Mouse (Mus musculus): ENCODE measurements at regions not wholly inside any gene's neighbourhood (a gene's known extent, or its start where the extent isn't known, plus 50 kb on each side); places are given as distances from the start of the nearest gene placed in this dataset.
"Not testable (repeated sequence)": the region's sequence is repeated elsewhere in the genome, so short reads cannot be mapped to it uniquely, and the experiment has no call there.

- no peak for DNase-seq (ENCODE audit: low spot score in 2 of 2)
These were observed 55.5 kb downstream of the Zfp281 start for GRCm38 (mm10) chr1:136680173-136680572.

GRCm38 (mm10) chr1:136682311-136682710 lies 57.6 kb downstream of the Zfp281 start:
- DNase-seq (ENCODE audit: low spot score in 2 of 2), result not testable (repeated sequence)

GRCm38 (mm10) chr1:136683061-136683531 lies 58.4 kb downstream of the Zfp281 start:
- no peak for DNase-seq (ENCODE audit: low spot score in 2 of 2)

- no peak for DNase-seq (ENCODE audit: low spot score in 2 of 2)
These were observed 58.9 kb downstream of the Zfp281 start for GRCm38 (mm10) chr1:136683561-136684131.

- DNase-seq (ENCODE audit: low spot score in 2 of 2), result no peak
These were observed 59.8 kb downstream of the Zfp281 start for GRCm38 (mm10) chr1:136684481-136684880.

- no peak for DNase-seq (ENCODE audit: low spot score in 2 of 2)
These were observed 60.7 kb downstream of the Zfp281 start for GRCm38 (mm10) chr1:136685191-136686060.

- DNase-seq (ENCODE audit: low spot score in 2 of 2), result no peak
These were observed 61.8 kb downstream of the Zfp281 start for GRCm38 (mm10) chr1:136686467-136686866.

GRCm38 (mm10) chr1:136690068-136690467 lies 65.4 kb downstream of the Zfp281 start:
- no peak for DNase-seq (ENCODE audit: low spot score in 2 of 2)

- DNase-seq (ENCODE audit: low spot score in 2 of 2), result no peak
These were observed 68.7 kb downstream of the Zfp281 start for GRCm38 (mm10) chr1:136693421-136693820.

- no peak for DNase-seq (ENCODE audit: low spot score in 2 of 2)
These were observed 70.3 kb downstream of the Zfp281 start for GRCm38 (mm10) chr1:136694983-136695382.

GRCm38 (mm10) chr1:136696077-136696641 lies 71.5 kb downstream of the Zfp281 start:
- no peak for DNase-seq (ENCODE audit: low spot score in 2 of 2)

- no peak for DNase-seq (ENCODE audit: low spot score in 2 of 2)
These were observed 73.9 kb downstream of the Zfp281 start for GRCm38 (mm10) chr1:136698454-136699152.

GRCm38 (mm10) chr1:136699153-136699524 lies 74.4 kb downstream of the Zfp281 start:
- DNase-seq (ENCODE audit: low spot score in 2 of 2), result no peak

GRCm38 (mm10) chr1:136699571-136699970 lies 74.9 kb downstream of the Zfp281 start:
- DNase-seq (ENCODE audit: low spot score in 2 of 2), result no peak

- DNase-seq (ENCODE audit: low spot score in 2 of 2), result no peak
These were observed 79.4 kb downstream of the Zfp281 start for GRCm38 (mm10) chr1:136704139-136704538.

GRCm38 (mm10) chr1:136706509-136706908 lies 81.8 kb downstream of the Zfp281 start:
- peak in 1 of 2 experiments; percentile 57 for DNase-seq (ENCODE audit: low spot score in 2 of 2)

GRCm38 (mm10) chr1:136707394-136707793 lies 82.7 kb downstream of the Zfp281 start:
- DNase-seq (ENCODE audit: low spot score in 2 of 2), result no peak

GRCm38 (mm10) chr1:136707866-136708265 lies 83.2 kb downstream of the Zfp281 start:
- no peak for DNase-seq (ENCODE audit: low spot score in 2 of 2)

GRCm38 (mm10) chr1:136710196-136710595 lies 85.5 kb downstream of the Zfp281 start:
- no peak for DNase-seq (ENCODE audit: low spot score in 2 of 2)

- no peak for DNase-seq (ENCODE audit: low spot score in 2 of 2)
These were observed 86.5 kb downstream of the Zfp281 start for GRCm38 (mm10) chr1:136711243-136711642.

GRCm38 (mm10) chr1:136714077-136714476 lies 89.4 kb downstream of the Zfp281 start:
- DNase-seq (ENCODE audit: low spot score in 2 of 2), result peak; percentile 45 to 81

- DNase-seq (ENCODE audit: low spot score in 2 of 2), result no peak
These were observed 90.3 kb downstream of the Zfp281 start for GRCm38 (mm10) chr1:136714987-136715386.
